Mouse (Mus musculus): ENCODE measurements around the gene Hal.

GRCm38 (mm10) chr10:93543176-93543575, 54.6 kb downstream of the Hal start:
- TF ChIP-seq CTCF (IDR thresholded peaks at IDR 0.05; ENCODE audit: extremely low read depth, insufficient read depth, insufficient read length, insufficient replicate concordance), result no peak
- TF ChIP-seq POLR2A (IDR thresholded peaks at IDR 0.05; ENCODE audit: low read depth, low read length), result no peak

Measured in spleen, adult 2 months (tissue).